Mouse (Mus musculus) right cerebral cortex, adult 18-20 months (tissue): ENCODE measurements around the gene Mb.

Experiments used
- DNase-seq: peaks from one replicate; pipeline ENCODE4 v3.0.0; 2022; ENCODE audit warnings: mixed read lengths

Gene Mb

DNA sequence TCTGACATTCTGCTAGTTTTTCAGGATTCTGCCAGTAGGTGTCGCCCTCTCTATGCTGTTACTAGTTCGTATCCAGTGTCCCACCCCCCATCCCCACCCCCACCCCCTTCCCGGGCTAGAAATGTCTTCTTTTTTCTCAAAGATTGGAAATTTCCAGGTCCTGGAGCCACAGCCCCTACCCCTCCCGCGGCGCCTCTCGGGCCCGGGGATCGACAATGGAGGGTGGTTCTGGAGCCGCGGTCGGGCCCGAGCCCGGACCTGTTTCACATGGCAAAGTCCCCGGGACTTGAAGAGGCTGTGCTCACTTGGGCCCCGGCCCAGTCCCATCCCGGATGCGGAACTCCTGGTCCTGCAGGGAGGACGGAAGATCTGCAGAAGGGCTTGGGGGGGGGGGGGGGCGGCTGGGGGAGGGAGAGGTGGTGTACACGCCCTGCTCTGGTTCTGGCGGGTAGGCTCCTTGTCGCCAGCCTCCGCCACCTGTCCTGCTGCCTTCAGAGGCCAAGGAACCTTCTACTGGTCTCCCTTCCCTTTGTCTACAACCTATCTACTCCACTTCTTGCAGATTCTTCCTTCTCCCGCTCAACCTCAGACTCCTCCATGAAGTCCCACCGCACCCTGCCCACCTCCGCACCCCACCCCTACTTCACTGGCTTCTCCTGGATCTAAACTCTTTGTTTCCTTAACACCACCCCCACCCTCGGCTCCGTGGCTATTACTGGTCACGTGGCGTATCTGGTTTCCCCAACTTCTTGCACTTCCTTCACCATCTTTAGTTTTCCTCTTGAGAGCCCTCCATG, 76.4 kb downstream of the Mb start:
- peak; percentile 77 for DNase-seq

DNA sequence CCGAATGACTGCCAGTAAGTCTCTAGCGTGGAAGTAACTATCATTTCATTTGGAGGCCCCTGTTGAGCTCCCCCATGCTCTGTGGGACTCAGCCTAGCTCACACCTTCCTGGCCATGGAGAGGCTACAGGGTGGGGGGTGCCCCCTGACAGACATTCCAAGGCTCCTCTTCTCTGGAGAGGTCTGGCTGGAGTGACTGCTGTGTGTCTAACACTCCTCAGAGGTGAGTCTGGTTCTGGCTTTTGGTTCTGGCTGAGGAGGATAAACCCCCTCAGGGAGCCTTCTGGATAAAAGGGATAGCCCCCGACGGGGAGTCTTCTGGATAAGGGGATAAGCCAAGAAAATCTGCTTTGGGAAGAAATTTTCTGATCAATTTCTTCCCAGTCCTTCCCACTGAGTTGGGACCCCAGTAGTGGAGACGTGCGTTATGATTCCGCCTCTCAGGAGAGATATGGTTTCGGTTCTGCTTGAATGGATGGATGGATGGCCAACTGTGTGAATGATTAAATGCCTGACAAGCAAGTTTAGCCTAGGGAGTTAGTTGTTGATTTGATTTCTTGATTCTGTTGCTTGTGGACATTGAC, 77.1 kb downstream of the Mb start:
- no peak for DNase-seq

DNA sequence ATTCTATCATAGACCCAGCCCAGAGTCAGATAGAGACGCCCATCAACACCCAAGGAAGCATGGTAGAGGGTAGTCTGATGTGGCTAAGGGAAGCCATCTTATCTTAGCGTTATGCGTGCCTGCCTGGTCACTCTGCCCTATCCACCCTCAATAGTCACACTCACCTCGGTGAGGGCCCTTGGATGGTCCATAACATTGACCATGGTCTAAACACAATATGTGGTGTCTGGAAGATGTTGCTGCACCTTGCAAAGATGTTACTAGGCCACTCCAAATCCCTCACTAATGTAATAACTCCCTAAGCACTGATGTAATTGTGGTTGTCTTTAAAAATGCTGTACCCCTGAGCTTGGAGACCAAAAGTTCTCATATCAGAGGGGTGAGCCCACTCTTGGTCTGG, 77.8 kb downstream of the Mb start:
- DNase-seq = no peak
